Mouse (Mus musculus): ENCODE results near the gene Gm38394.

Gene Gm38394

GRCm38 (mm10) chr1:133664203-133664970, 3.3 kb upstream of the Gm38394 start:
- in situ Hi-C loops (cut with MboI), result no loop called here

DNA sequence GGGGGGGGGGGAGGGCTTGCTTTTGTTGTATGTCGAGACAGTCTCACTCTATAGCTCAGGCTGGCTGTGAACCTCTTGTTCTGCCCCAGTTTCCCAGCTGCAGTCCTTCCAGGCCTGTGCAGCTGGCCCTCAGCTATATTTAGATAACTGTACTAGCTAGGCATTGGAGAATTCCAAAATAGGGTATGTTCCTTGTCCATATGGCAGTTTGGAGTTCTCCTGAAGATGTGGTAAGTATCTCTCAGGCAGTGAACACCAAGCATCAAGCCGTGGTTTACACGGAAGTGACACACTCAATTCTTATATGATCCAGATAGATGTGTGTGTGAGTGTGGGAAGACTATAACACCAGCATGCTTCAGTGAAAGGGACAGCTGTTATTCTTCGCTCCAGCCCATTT, 2.3 kb upstream of the Gm38394 start:
- in situ Hi-C loops (cut with MboI), result no loop called here

- in situ Hi-C loops (cut with MboI), result no loop called here
Observed at GRCm38 (mm10) chr1:133662941-133663340, 1.8 kb upstream of the Gm38394 start.

GRCm38 (mm10) chr1:133660466-133661202, 484 bp downstream of the Gm38394 start, which contains the start of gene Zbed6:
Gene Zbed6 (minus strand): TSS chr1:133660885.
- in situ Hi-C loops (cut with MboI), result no loop called here

DNA sequence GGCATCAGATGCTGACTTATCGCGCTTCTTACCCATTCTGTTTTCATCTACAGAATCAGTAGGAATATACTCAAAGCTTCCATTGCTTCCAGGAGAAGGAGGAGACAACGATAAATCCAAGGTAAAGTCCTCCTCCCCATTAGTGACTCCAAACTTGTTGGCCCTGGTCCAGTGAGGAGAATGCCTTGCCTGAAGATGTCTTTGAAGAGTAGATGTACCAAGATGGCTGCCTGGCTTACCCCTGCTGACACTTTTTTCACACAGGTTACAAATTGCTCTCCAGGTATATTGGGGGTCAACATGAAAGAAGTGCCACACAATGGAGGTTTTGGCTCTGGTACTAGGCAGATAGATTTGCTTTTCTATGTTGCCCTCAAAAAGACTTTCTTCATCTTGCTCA, 2.2 kb downstream of the Gm38394 start:
- in situ Hi-C loops (cut with MboI), result no loop called here

GRCm38 (mm10) chr1:133656811-133657210, 4.3 kb downstream of the Gm38394 start:
- in situ Hi-C loops (cut with MboI), result no loop called here

DNA sequence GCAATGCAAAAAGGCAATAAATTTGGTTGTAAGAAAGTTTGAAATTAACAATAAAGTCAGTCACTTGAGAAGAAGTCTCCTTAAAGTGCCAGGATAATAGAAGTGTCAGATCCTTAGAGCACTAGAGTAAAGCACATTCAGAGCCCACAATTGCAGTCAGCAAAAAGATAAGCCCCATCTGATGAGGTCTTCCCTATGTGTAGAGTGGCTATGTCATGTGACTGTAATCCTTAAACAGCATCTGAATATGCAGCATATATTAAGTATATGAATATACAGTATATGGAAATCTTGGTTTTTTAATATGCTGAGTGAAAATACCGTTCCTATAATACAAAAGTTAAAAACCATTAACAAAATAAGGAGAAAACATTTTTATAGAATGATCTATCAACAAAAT, 8.1 kb downstream of the Gm38394 start:
- in situ Hi-C loops (cut with MboI), result no loop called here

- in situ Hi-C loops (cut with MboI), result no loop called here
Observed at GRCm38 (mm10) chr1:133650288-133651055, 10.6 kb downstream of the Gm38394 start.

- in situ Hi-C loops (cut with MboI), result no loop called here
Observed at GRCm38 (mm10) chr1:133645652-133646051, 15.5 kb downstream of the Gm38394 start.

- in situ Hi-C loops (cut with MboI), result no loop called here
Observed at GRCm38 (mm10) chr1:133641163-133641562, 20.0 kb downstream of the Gm38394 start.

DNA sequence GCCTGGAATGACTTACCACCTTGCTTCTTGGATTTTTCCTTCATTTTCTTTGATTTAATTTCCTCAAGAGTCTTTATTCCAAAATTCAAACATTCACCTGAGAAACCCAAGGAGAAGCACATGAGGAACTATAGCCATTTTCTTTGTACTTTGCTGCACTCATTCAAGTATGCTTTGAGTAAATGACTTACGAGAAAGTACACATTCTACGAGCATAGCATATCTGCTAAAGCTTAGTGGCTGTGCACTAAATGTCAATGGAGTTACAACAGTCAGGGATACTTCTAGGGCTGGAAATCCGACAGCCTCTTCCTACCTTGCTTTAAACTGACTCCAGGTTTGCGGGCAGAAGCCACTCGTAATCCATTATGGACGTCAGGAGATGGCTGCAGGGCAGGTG, 22.6 kb downstream of the Gm38394 start:
- in situ Hi-C loops (cut with MboI), result no loop called here

GRCm38 (mm10) chr1:133632168-133632567, 28.9 kb downstream of the Gm38394 start:
- in situ Hi-C loops (cut with MboI), result no loop called here

- in situ Hi-C loops (cut with MboI), result no loop called here
Observed at GRCm38 (mm10) chr1:133625052-133625451, 36.1 kb downstream of the Gm38394 start.

DNA sequence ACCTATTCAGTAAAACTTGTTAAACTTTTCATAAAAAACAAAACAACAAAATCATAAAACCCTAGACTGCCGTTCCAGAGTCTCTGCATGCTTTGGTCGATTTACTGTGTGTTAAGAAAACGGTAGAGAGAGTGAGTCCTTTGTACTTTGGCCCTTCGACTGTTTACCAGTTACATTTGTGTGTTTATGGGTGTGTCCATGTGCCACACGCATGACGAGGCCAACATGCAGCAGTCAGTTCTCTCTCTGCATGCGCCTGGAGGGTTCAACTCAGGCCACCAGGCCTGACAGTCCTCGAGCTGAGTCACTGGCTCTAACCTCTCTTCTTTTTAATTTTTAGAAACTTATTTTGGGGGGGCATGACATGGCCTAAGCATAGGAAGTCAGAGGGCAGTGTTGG, 42.8 kb downstream of the Gm38394 start:
- in situ Hi-C loops (cut with MboI), result loop anchor here (25.0 kb wide), 1 partner anchor 581 kb away; the partner anchor contains the start of genes Mdm4 and Pik3c2b

DNA sequence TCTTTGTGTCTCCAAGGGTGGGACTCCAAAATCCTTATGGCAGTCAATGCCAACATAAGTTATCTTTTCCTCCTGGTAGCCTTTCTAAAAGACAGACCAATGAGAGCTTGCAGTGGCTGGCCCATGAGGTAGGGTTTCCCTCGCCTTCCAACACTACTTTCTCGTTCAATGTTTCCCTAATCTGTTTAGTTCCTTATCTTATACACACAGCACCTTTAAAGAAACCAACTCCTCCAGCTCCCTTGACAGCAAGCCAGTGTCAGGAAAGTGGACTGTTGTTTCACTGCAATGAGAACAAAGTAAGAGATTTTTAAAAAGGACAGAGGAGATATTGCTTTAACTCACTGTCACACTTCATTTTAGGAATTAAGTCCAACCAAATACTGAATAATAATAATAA, 43.2 kb downstream of the Gm38394 start:
- in situ Hi-C loops (cut with MboI), result loop anchor here (25.0 kb wide), 1 partner anchor 581 kb away; the partner anchor contains the start of genes Mdm4 and Pik3c2b

GRCm38 (mm10) chr1:133613817-133614216, 47.3 kb downstream of the Gm38394 start:
- in situ Hi-C loops (cut with MboI), result loop anchor here (25.0 kb wide), 1 partner anchor 577 kb away; the partner anchor contains the start of genes Mdm4 and Pik3c2b

DNA sequence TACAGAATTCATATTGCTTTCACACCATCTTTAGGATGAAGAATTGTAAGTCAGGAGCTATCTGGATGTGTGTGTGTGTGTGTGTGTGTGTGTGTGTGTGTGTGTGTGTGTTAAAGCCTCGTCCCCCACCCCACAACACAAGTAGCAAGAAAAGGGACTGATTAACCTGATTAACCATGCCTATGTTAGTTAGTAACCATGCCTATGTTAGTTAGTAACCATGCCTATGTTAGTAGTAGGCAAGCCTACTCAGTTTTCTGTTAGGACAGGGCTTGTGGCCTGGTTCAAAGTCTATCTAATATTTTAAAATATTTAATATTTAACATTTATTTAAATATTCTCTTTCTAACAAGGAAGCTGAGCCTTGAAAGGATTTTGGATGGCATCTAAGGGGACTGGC, 49.7 kb downstream of the Gm38394 start:
- in situ Hi-C loops (cut with MboI), result loop anchor here (25.0 kb wide), 1 partner anchor 574 kb away; the partner anchor contains the start of genes Mdm4 and Pik3c2b

- in situ Hi-C loops (cut with MboI), result loop anchor here (25.0 kb wide), 1 partner anchor 573 kb away; the partner anchor contains the start of genes Mdm4 and Pik3c2b
Observed at GRCm38 (mm10) chr1:133610601-133611000, 50.5 kb downstream of the Gm38394 start.

DNA sequence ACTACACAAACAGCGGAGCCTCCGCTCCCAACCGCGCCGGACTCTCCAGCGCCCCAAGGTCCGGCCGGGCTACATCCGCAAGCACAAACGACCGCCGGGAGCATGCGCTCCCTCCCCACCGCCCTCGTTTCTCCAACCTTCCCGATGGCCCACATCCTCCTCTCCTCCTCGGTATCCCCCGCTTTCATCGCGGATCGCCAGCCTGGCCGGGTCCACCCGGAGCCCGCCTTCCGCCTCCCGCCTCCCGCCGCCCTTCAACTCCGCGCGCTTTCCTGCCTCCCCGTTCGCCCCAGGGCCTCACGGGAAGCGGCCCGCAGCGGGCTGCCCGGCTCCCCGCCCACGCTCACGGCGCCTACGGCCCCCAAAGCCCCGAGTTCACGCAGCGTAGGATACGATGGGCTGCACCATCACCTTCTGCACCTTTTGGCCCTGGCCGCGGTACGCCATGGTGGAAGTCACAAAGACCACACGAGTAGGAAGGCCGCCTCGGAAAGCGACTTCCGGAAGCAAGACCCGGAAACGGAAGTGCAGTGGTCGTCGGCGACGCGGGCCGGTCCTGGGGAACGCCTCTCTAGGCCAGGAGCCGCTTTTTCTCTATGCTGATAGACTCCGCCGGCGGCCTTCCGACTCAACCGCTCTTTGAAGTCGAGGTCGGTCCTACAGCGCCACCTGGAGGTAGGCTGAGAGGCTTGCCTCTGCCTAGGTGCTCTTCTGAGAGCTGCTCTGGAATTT, 51.2 kb downstream of the Gm38394 start, which contains the start of gene Snrpe:
Gene Snrpe, minus strand, starts transcription at position 521 of the 732 bp plus-strand sequence.
- in situ Hi-C loops (cut with MboI), result loop anchor here (10.0 to 25.0 kb wide), 2 partner anchors 225 to 573 kb away; partner anchors contain the start of genes Mdm4 and Pik3c2b

DNA sequence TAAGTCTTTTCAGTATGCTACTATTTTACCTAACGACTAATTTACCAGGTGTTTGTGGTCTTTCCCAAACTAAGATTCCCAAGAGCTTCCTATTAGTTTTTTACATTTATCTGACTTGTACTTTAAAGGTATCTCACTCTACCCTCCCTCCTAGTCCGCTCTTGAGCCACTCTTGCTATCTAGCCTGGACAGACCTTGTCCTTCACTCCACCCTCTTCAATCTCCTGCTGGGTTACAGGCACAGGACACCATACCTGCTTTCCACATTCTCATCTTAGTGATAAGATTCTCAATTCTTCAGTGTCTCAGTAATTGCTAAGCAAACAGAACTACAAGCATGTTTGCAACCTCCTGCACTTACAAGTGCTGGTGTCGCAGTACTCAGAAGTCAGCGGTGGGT, 57.9 kb downstream of the Gm38394 start:
- in situ Hi-C loops (cut with MboI), result loop anchor here (10.0 to 25.0 kb wide), 2 partner anchors 218 to 566 kb away; partner anchors contain the start of genes Mdm4 and Pik3c2b

Measured in mature B cell (primary cell).